Mouse (Mus musculus): ENCODE data around the gene Sema4c.

GRCm38 (mm10) chr1:36558031-36558993, at the start of gene Sema4c:
- TF ChIP-seq MYOD1 (IDR thresholded peaks at IDR 0.05; ENCODE audit: control insufficient read depth, insufficient read length, low read depth) (no peak), CTCF (IDR thresholded peaks at IDR 0.05; ENCODE audit: control insufficient read depth, insufficient read depth, insufficient read length) (no peak), FOSL1 (IDR thresholded peaks at IDR 0.05; ENCODE audit: insufficient read depth, low read length, poor library complexity, severe bottlenecking) (no peak), USF1 (IDR thresholded peaks at IDR 0.05; ENCODE audit: low read depth) (no peak), MAX (IDR thresholded peaks at IDR 0.05) (no peak), CEBPB (IDR thresholded peaks at IDR 0.05; ENCODE audit: low read depth) (no peak), MYOG (IDR thresholded peaks at IDR 0.05; ENCODE audit: control insufficient read depth, extremely low read depth, insufficient read length) (no peak)
